Mouse (Mus musculus) cerebellum, adult 11 months (tissue): Measurements from ENCODE around the gene Zmat3.

Experiments
- DNase-seq: peaks from one replicate; pipeline ENCODE4 v3.0.0; 2022

Zmat3 gene

DNA sequence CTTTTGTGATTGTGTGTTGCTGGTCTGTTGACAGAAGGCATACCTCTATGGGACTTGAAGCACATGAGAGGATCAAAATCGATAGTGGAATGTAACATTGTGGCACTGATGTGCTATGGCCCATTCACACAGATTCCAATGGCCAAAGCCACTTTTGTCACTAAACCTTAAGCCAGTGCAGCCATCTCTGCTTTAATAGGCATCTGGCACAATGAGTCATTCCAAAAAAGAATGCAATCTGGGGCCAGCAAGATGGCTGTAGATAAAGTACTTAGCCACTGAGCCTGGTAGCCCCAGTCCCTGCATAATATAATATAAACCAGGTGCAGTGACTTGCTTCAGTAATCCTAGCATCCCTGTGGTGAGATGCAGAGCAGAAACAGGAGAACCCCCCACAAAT is 1.7 kb upstream of the Zmat3 start:
- no peak for DNase-seq

DNA sequence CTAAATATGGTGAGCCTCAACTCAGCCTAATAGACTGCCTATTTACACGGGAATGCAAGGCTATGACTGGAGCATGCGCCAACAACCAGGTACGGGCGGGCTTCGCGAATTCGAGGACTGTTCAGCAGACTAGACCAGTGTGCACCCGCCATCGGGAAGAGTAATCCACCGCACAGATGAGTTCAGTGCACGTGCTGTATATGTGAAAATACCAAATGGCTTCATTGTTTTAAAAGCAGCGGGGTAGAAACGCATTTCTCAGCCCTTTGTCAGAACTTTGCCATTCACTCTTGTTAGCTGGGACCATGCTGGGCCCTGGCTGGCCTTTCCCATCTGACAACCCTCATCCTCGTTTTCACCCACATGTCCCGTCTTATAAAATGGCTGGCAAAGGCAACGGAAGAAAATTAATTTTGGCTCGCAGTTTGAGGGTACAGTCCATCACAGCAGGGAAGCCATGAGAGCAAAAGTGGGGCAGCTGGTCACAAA is 476 bp upstream of the Zmat3 start:
- peak; percentile 32 for DNase-seq

DNA sequence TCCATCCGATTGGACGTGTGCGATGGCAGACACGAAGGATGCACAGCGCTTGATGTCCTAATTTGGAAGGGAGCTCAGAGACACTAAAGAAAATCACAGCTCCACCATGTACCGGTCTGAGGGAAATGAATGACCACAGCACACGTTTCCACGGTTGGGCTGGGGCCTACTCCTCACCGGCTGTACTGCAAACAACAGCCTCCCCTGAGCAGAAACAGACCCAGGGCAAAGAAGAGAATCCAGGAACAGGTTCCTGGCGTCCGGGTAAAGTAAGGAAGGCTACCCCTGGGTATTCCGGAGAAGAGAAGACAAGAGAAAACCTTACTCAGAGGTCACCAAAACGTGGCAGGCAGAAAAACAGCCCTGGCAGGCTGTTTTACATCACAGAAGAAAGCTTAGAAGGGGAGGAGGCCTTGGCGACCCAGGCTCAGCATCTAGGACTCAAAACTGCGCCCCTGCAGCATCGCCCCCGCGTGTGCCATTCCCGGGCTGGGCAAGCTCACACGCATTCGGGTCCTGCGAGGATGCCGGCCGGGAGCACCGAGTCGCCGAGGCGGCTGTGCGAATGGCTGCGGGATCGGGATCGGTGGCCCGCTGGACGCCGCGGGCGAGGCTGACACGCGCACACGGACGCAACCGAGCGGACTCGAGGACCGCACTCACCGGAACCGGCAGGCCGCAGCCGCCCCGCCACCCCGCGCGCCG is 821 bp downstream of the Zmat3 start:
- DNase-seq = no peak

DNA sequence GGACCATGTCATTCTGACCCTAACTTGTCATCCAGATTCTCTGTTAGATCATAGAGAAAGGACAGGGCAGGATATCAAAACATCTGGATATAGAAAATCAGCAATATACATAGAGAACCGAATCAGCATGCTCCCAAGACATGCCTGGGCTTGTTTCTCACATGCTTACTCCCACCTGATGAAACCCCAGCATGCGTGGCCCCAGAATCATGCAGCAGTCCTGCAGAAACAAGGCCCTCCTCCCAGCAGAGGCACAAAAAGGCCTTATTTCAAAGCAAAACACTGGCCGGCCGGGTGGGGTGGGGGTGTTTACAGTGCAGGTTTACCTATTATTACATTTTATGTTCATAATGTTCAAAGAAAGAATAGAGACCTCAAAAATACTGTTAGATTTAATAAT is 1.6 kb downstream of the Zmat3 start:
- no peak for DNase-seq

- no peak for DNase-seq
Observed at GRCm38 (mm10) chr3:32361221-32361620, 4.6 kb downstream of the Zmat3 start.

- DNase-seq = no peak
Observed at GRCm38 (mm10) chr3:32347881-32348280, 17.9 kb downstream of the Zmat3 start.

- DNase-seq = no peak
Observed at GRCm38 (mm10) chr3:32345249-32345648, 20.6 kb downstream of the Zmat3 start.

- no peak for DNase-seq
Observed at GRCm38 (mm10) chr3:32344825-32345224, 21.0 kb downstream of the Zmat3 start.

- no peak for DNase-seq
Observed at GRCm38 (mm10) chr3:32343371-32343770, 22.4 kb downstream of the Zmat3 start.

- DNase-seq = no peak
Observed at GRCm38 (mm10) chr3:32341434-32341833, 24.4 kb downstream of the Zmat3 start.

DNA sequence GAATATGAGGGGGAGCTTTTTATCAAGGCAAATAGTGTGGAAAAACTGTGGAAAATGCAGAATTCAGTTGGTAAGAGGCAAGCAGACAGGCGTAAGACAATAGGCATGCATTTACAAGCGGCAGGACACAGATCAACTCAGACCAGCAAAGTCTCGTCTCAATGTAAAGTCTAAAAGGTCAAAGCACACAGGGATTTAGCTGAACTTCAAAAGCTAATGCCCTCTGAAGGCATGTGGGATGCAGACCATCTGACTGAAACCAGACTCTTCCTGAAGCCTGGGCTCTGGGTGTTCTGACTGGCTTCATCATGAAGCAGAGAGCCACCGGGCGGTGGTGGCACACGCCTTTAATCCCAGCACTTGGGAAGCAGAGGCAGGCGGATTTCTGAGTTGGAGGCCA is 27.6 kb downstream of the Zmat3 start:
- no peak for DNase-seq

DNA sequence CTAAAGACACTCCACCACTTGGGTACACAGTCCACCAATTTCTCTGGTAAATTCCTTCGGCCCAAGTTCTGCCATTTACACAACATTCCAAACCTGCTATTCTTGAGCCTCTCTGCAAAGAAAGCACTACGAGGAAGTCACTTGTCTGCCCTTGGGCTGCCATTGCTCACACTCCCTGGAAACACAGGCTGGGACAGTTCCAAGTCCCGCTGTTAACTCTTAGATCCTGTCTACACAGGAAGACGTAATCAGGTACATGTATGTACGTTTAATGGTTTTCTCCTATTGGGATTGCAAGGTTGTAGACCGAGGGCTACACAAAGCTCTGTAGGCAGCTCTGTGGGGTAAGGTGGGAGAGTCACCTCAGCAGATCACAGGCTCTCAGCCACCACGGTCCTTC is 28.0 kb downstream of the Zmat3 start:
- no peak for DNase-seq

GRCm38 (mm10) chr3:32334901-32335300 is 30.9 kb downstream of the Zmat3 start:
- no peak for DNase-seq

DNA sequence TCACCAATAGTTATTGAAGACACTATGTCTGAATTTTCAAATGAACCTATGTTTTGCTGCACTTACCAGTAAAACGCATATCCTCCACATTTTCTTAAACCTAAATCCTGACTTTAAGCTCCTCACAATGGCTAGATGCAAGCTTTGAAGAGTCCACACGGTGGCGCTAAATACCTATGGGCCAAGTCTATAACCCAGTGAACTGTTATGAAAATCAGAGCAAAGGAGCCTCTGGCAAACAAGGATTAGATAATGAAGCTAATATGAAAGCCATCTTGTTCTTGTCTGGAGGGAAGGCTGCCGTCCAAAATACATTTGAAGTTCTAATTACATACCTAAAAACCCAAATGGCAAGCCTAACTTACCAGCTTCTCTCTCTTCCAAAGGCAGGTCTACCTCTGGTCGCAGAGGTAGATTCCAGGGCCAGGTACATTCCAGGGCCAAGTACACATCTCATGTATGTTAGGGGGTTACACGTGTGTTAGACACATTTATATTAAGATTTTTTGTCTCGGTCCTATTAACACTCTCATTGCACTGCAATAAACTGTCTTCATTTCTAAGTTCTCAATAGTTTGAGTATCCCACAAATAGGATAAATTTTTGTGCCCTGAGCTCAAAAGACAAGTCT is 32.2 kb downstream of the Zmat3 start:
- peak; percentile 69 for DNase-seq

GRCm38 (mm10) chr3:32317901-32318416 is 47.9 kb downstream of the Zmat3 start:
- no peak for DNase-seq

GRCm38 (mm10) chr3:32317165-32317900 is 48.5 kb downstream of the Zmat3 start:
- DNase-seq = peak; percentile 17

GRCm38 (mm10) chr3:32314746-32315145 is 51.1 kb downstream of the Zmat3 start:
- DNase-seq = no peak

DNA sequence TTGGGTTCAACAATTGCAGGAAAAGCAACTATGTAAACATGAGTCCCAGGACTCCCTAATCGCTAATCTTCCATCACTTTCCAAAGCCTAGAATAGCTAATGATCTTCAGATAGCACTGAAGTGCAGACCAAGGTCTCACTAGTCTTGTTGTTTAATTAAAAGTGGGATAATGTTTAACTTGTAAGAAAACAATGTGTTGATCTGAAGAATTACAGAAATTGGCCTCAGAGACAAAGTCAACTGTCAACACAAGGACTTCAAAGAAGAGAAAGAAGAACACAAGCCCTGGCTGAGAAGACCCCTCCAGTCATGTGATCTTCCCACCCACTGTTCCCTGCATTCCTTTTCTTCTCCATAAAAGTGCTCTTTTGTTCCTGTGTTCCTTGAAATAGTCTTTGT is 61.6 kb downstream of the Zmat3 start:
- no peak for DNase-seq

DNA sequence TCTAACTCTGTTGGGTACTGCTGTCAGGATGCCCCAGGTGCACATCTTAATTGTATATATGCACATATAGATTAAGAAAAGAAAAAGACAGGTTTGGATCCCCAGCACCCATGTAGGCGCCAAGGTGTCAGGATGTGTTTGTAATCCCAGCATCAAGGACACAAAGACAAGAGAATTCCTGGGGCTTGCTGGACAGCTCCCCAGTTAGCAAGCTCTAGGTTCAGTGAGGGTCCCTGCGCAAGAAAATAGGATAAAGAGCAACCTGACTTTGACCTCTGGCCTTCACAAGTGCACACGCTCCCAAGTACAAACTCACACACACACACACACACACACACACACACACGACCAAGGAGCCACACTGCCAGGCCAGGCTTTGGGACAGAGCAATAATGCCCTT is 73.8 kb downstream of the Zmat3 start:
- DNase-seq = no peak
